Mouse (Mus musculus) thymus, postnatal 4 days (tissue): Measurements from ENCODE around the gene Jag2.

Experiments
- DNase-seq: peaks from one replicate; pipeline ENCODE4 v3.0.0; 2021

Jag2 gene

GRCm38 (mm10) chr12:112940710-112941109, 11.1 kb upstream of the Jag2 start:
- DNase-seq = no peak

GRCm38 (mm10) chr12:112940238-112940637, 10.7 kb upstream of the Jag2 start:
- DNase-seq = no peak

GRCm38 (mm10) chr12:112938873-112939565, 9.4 kb upstream of the Jag2 start:
- DNase-seq = peak; percentile 51

- DNase-seq = no peak
These were observed 8.8 kb upstream of the Jag2 start for GRCm38 (mm10) chr12:112938366-112938765.

GRCm38 (mm10) chr12:112937906-112938305, 8.3 kb upstream of the Jag2 start:
- DNase-seq = peak; percentile 51

GRCm38 (mm10) chr12:112932647-112933046, 3.1 kb upstream of the Jag2 start:
- DNase-seq = no peak

- DNase-seq = peak; percentile 66
These were observed 955 bp downstream of the Jag2 start for GRCm38 (mm10) chr12:112928401-112929241.

GRCm38 (mm10) chr12:112927265-112927664, 2.3 kb downstream of the Jag2 start:
- DNase-seq = no peak

- no peak for DNase-seq
These were observed 3.6 kb downstream of the Jag2 start for GRCm38 (mm10) chr12:112925950-112926349.

- DNase-seq = no peak
These were observed 7.0 kb downstream of the Jag2 start for GRCm38 (mm10) chr12:112922541-112922940.

GRCm38 (mm10) chr12:112921518-112921917, 8.1 kb downstream of the Jag2 start:
- no peak for DNase-seq

GRCm38 (mm10) chr12:112917906-112918305, 11.7 kb downstream of the Jag2 start:
- DNase-seq = no peak

GRCm38 (mm10) chr12:112917486-112917885, 12.1 kb downstream of the Jag2 start:
- no peak for DNase-seq

- DNase-seq = no peak
These were observed 12.7 kb downstream of the Jag2 start for GRCm38 (mm10) chr12:112916698-112917400.

GRCm38 (mm10) chr12:112915587-112915986, 14.0 kb downstream of the Jag2 start:
- DNase-seq = no peak

- peak; percentile 59 for DNase-seq
These were observed 15.0 kb downstream of the Jag2 start for GRCm38 (mm10) chr12:112914527-112914926.

GRCm38 (mm10) chr12:112912951-112913745, 16.4 kb downstream of the Jag2 start:
- DNase-seq = peak; percentile 37

GRCm38 (mm10) chr12:112911701-112912100, 17.9 kb downstream of the Jag2 start:
- DNase-seq = no peak

- DNase-seq = no peak
These were observed 20.6 kb downstream of the Jag2 start for GRCm38 (mm10) chr12:112908991-112909390.

- DNase-seq = no peak
These were observed 24.6 kb downstream of the Jag2 start for GRCm38 (mm10) chr12:112905001-112905400.

GRCm38 (mm10) chr12:112903941-112904340, 25.6 kb downstream of the Jag2 start:
- no peak for DNase-seq

GRCm38 (mm10) chr12:112900641-112901040, 28.9 kb downstream of the Jag2 start:
- DNase-seq = no peak

- DNase-seq = no peak
These were observed 30.6 kb downstream of the Jag2 start for GRCm38 (mm10) chr12:112898960-112899359.
